Mouse (Mus musculus): ENCODE measurements at regions not wholly inside any gene's neighbourhood (a gene's known extent, or its start where the extent isn't known, plus 50 kb on each side); places are given as distances from the start of the nearest gene placed in this dataset.

DNA sequence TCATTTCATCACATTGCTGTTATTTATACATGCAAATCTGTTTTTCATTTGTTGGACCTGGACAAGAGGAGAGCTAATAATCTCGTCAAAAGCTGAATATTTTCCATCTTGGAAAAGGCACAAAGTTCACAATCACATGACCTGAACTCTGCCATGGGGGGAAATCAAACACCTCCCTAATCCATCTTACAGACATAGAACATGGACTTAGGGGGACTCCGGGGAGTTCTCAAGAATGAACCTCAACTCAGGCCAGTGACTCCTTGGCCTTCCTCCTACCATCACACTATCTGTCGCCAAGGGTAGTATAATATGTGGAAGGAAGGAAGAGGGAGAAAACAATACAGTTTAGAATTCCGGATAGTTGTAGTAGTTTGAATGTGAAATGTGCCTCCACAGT lies 602.1 kb downstream of the Ebf1 start:
- TF ChIP-seq ZC3H11A (IDR thresholded peaks at IDR 0.05; ENCODE audit: borderline replicate concordance, low read depth, low read length) (no peak), ZNF384 (IDR thresholded peaks at IDR 0.05; ENCODE audit: low read depth, low read length) (no peak), HCFC1 (IDR thresholded peaks at IDR 0.05; ENCODE audit: borderline replicate concordance, insufficient read depth, low read length) (no peak)
